Mouse (Mus musculus) Patski (cell line): Measurements from ENCODE around the gene Dnajc8. TPM values are rescaled to one million over a fixed set of nuclear protein-coding genes. Genes with fewer than 3 reads are reported as not detected.

Experiments
- ATAC-seq: fragments of 100-300 bp; one replicate; pipeline ENCODE4 v1.8.0; 2021
- CTCF ChIA-PET: fragments of 350-600 bp; sonication (Branson Sonifier 250); formaldehyde crosslinking; loops from one replicate; lab custom pipeline; 2022; ENCODE audit warnings: inconsistent platforms; lab: Charles Lee
- POLR2A ChIA-PET: fragments of 350-600 bp; sonication (Branson Sonifier 250); formaldehyde crosslinking; loops from one replicate; lab custom pipeline; 2022; ENCODE audit warnings: antibody characterized with exemption, inconsistent platforms; lab: Charles Lee
- DNase-seq: peaks from one replicate; pipeline ENCODE4 v3.0.0-alpha.2; 2011; ENCODE audit warnings: low read depth, low spot score
- H3K27me3 ChIP-seq: fragments of 371-371 bp; one replicate; pipeline ENCODE4 v1.5.1; 2021
- CTCF ChIP-seq: fragments of 100-300 bp; IDR thresholded peaks from one replicate; pipeline ENCODE4 v1.5.1; 2021
- in situ Hi-C: fragments of 300-500 bp; cut with MboI; formaldehyde crosslinking; loops from 3 replicates; pipeline ENCODE4 v1.11.1; 2018; ENCODE audit warnings: low pct_unique_long_range_greater_than_20kb, mixed read lengths
- polyA plus RNA-seq: library from polyadenylated mRNA; unstranded; gene quantifications from one replicate; pipeline ENCODE4 v1.2.3, GENCODE M21; 2021

Dnajc8 gene
- polyA plus RNA-seq, 1 experiment from 2014 or later: 149 TPM

GRCm38 (mm10) chr4:132505034-132505738, 30.2 kb upstream of the Dnajc8 start:
- CTCF ChIA-PET: interaction anchor here (0.9 kb wide), 1 partner anchor 9 kb away, joined by 3 read pairs; no protein-coding TSS in a partner anchor
- in situ Hi-C loops: no loop called here
- H3K27me3 ChIP-seq: no peaks in the 10 kb centered on the region
- POLR2A ChIA-PET: interaction anchor here (0.6 kb wide), 1 partner anchor 10 kb away, joined by 3 read pairs; no protein-coding TSS in a partner anchor
- DNase-seq (no peak), ATAC-seq (no peak)
- TF ChIP-seq CTCF: no peak

- no peak for TF ChIP-seq CTCF
- no peaks in the 10 kb centered on the region for H3K27me3 ChIP-seq
- DNase-seq: no peak
- no peak for ATAC-seq
- ChIA-PET POLR2A (interaction anchor here (0.6 kb wide), 1 partner anchor 11 kb away, joined by 3 read pairs; no protein-coding TSS in a partner anchor), CTCF (interaction anchor here (0.9 kb wide), 1 partner anchor 9 kb away, joined by 3 read pairs; no protein-coding TSS in a partner anchor)
- in situ Hi-C loops: no loop called here
Measured at GRCm38 (mm10) chr4:132505800-132506199, 29.6 kb upstream of the Dnajc8 start.

GRCm38 (mm10) chr4:132506250-132506649, 29.1 kb upstream of the Dnajc8 start:
- in situ Hi-C loops: no loop called here

GRCm38 (mm10) chr4:132507210-132507609, 28.1 kb upstream of the Dnajc8 start:
- DNase-seq (no peak), ATAC-seq (no peak)
- H3K27me3 ChIP-seq: no peaks in the 10 kb centered on the region
- no peak for TF ChIP-seq CTCF
- ChIA-PET POLR2A (interaction anchor here (1.0 to 1.5 kb wide), 2 partner anchors 11 to 20 kb away, joined by 3 to 5 read pairs; no protein-coding TSS in a partner anchor), CTCF (no interaction called here)
- in situ Hi-C loops: no loop called here

More at GRCm38 (mm10) chr4:132506250-132506649, 29.1 kb upstream of the Dnajc8 start:
- no peak for ATAC-seq
- no peaks in the 10 kb centered on the region for H3K27me3 ChIP-seq
- POLR2A ChIA-PET: no interaction called here
- CTCF ChIA-PET: no interaction called here
- no peak for DNase-seq
- no peak for TF ChIP-seq CTCF

- TF ChIP-seq CTCF: no peak
- peak; percentile 64 for DNase-seq
- H3K27me3 ChIP-seq: no peaks in the 10 kb centered on the region
- in situ Hi-C loops: loop anchor here (5.0 to 10.0 kb wide), 4 partner anchors 47 to 215 kb away; partner anchors contain the start of genes Med18, Phactr4 and Rcc1
- peak; percentile 63 for ATAC-seq
- CTCF ChIA-PET: interaction anchor here (0.6 kb wide), 1 partner anchor 46 kb away, joined by 3 read pairs; the partner anchor contains the start of gene Med18
- POLR2A ChIA-PET: interaction anchor here (0.5 to 1.6 kb wide), 5 partner anchors 35 to 325 kb away, joined by 3 to 4 read pairs (median 3); no protein-coding TSS in a partner anchor
Measured at GRCm38 (mm10) chr4:132509621-132510296, 25.6 kb upstream of the Dnajc8 start.

- ATAC-seq (peak; percentile 66), DNase-seq (peak; percentile 85)
- no peak for TF ChIP-seq CTCF
- POLR2A ChIA-PET: interaction anchor here (0.8 to 1.6 kb wide), 4 partner anchors 36 to 201 kb away, joined by 3 to 4 read pairs (median 4); no protein-coding TSS in a partner anchor
- in situ Hi-C loops: loop anchor here (5.0 to 10.0 kb wide), 4 partner anchors 48 to 216 kb away; partner anchors contain the start of genes Med18, Phactr4 and Rcc1
- no peaks in the 10 kb centered on the region for H3K27me3 ChIP-seq
- CTCF ChIA-PET: no interaction called here
Measured at GRCm38 (mm10) chr4:132510352-132510798, 25.0 kb upstream of the Dnajc8 start, which contains the start of gene Sesn2. TSS of gene Sesn2 (minus strand) at chr4:132510501.

GRCm38 (mm10) chr4:132512080-132512479, 23.3 kb upstream of the Dnajc8 start:
- CTCF ChIA-PET: interaction anchor here (2.6 kb wide), 1 partner anchor 41 kb away, joined by 16 read pairs; no protein-coding TSS in a partner anchor
- POLR2A ChIA-PET: no interaction called here

GRCm38 (mm10) chr4:132513395-132514273, 21.7 kb upstream of the Dnajc8 start:
- in situ Hi-C loops: loop anchor here (5.0 to 10.0 kb wide), 4 partner anchors 51 to 219 kb away; partner anchors contain the start of genes Med18, Phactr4 and Rcc1
- no peak for TF ChIP-seq CTCF
- no peaks in the 10 kb centered on the region for H3K27me3 ChIP-seq
- ATAC-seq: no peak
- CTCF ChIA-PET: interaction anchor here (0.8 to 2.8 kb wide), 11 partner anchors 9 to 217 kb away, joined by 3 to 19 read pairs (median 3); no protein-coding TSS in a partner anchor
- POLR2A ChIA-PET: interaction anchor here (0.7 to 2.0 kb wide), 5 partner anchors 39 to 244 kb away, joined by 3 to 8 read pairs (median 3); partner anchors contain the start of gene Med18
- DNase-seq: no peak

More at GRCm38 (mm10) chr4:132512080-132512479, 23.3 kb upstream of the Dnajc8 start:
- no peak for DNase-seq
- no peak for TF ChIP-seq CTCF
- no peaks in the 10 kb centered on the region for H3K27me3 ChIP-seq
- in situ Hi-C loops: loop anchor here (5.0 to 10.0 kb wide), 4 partner anchors 50 to 217 kb away; partner anchors contain the start of genes Med18, Phactr4 and Rcc1
- no peak for ATAC-seq
